Mouse (Mus musculus) spleen, adult 2 months (tissue): ENCODE data around the gene Anapc2. TPM values are rescaled to one million over a fixed set of nuclear protein-coding genes. Genes with fewer than 3 reads are reported as not detected.

Experiments
- DNase-seq, 2 experiments: peaks; one replicate each; pipeline versions ENCODE4 v3.0.0 to v3.0.0-alpha.2; 2012 to 2021; ENCODE audit warnings: low spot score in 2 of 2, low read depth in 1 of 2
- H3K27ac ChIP-seq: fragments of 200-500 bp; 2 replicates; pipeline ENCODE4 v1.5.1; 2012; ENCODE audit warnings: low read length, inconsistent platforms; ENCODE audit not compliant: insufficient read depth
- H3K27me3 ChIP-seq: fragments of 200-500 bp; 2 replicates; pipeline ENCODE4 v1.6.1; 2012; ENCODE audit warnings: mild to moderate bottlenecking, moderate library complexity, low read length, inconsistent platforms; ENCODE audit not compliant: control insufficient read depth, insufficient read depth
- H3K36me3 ChIP-seq: fragments of 200-500 bp; 2 replicates; pipeline ENCODE4 v1.6.1; 2012; ENCODE audit warnings: mild to moderate bottlenecking, low read length, inconsistent platforms; ENCODE audit not compliant: control insufficient read depth, insufficient read depth
- H3K4me1 ChIP-seq: fragments of 200-500 bp; 2 replicates; pipeline ENCODE4 v1.6.1; 2011; ENCODE audit warnings: inconsistent platforms; ENCODE audit not compliant: control insufficient read depth, insufficient read depth, insufficient read length
- H3K4me3 ChIP-seq: fragments of 200-500 bp; 2 replicates; pipeline ENCODE4 v1.5.1; 2011; ENCODE audit warnings: mild to moderate bottlenecking, inconsistent platforms; ENCODE audit not compliant: insufficient read depth, insufficient read length; ENCODE audit errors: extremely low read depth
- CTCF ChIP-seq: fragments of 200-500 bp; IDR thresholded peaks from 2 replicates; pipeline ENCODE4 v1.5.1; 2011; ENCODE audit warnings: mild to moderate bottlenecking, inconsistent platforms; ENCODE audit not compliant: insufficient read depth, insufficient read length, insufficient replicate concordance; ENCODE audit errors: extremely low read depth
- POLR2A ChIP-seq: fragments of 200-500 bp; IDR thresholded peaks from 2 replicates; pipeline ENCODE4 v1.6.1; 2011; ENCODE audit warnings: low read depth, low read length, inconsistent platforms
- WGBS: fragments of 180-500 bp; shearing (Covaris S2); methylation state at CpG from one replicate; pipeline ENCODE4 v1.1.7; 2018; 5-methylcytosine and 5-hydroxymethylcytosine counted together
- polyA plus RNA-seq: library from polyadenylated mRNA; depleted of rRNA; stranded (reverse); fragments of >200 nt; gene quantifications from 2 replicates; pipeline ENCODE4 v1.2.3, GENCODE M21; 2012

Gene Anapc2
- polyA plus RNA-seq, 1 experiment = 55.7 TPM

DNA sequence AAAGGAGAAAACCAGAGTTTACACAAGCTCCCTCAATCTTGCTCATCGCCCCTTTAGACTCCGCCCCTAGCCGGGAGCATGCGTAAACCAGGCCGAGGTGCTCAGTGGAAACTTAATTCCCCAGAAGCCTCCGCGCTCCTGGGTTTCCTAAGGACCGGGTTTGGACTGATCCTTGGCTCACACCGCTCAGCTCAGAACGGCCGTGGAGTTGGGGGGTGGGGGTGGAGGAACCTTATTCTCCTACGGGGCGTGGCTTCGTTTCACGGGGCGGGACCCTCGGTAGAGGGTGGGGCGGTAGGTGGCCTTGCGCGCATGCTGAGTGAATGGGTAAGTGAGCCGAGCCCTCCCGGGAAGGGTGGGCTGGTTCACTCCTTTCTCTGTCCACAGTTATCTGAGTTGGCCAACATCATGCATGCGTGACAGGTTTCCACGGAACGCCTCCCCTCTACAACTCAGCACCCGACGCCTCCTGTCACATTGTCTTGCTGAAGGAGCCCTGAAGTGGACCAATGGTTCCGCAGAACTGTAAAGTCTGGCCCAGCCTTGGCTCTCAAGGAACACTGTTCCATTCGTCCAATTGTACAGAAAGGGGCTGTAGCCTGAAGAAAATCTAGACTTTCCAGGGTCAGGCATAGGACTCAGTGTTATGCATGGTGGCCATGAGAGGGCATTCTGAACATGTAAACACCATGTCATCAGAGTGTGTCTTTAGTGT lies 31.4 kb upstream of the Anapc2 start:
- no peak for DNase-seq
- H3K27ac ChIP-seq = no peak overlapping the region

DNA sequence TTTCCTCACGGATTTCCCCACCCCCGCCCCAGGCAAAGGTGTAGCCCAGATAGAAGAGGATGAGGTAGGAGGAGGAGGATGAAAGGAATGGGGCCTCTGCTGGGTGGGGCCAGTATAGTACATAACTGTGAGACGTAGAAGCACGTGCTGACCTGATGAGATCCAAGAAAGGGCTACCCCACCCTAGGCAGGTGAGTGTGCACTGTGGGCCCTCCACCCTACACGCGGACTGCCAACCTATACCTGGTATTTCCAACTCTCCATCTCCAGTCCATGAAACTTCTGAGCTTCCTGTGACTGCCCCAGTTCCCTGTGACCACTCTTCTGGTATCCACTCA lies 30.9 kb upstream of the Anapc2 start:
- H3K36me3 ChIP-seq = no peaks in the 10 kb centered on the region
- TF ChIP-seq CTCF = no peak
- no peak for TF ChIP-seq POLR2A
- WGBS = 13% methylated on average over 6 of the region's 6 CpGs
- H3K27me3 ChIP-seq = peaks cover 11% of the 10 kb centered on the region
- no peak for DNase-seq
- no peak overlapping the region for H3K4me3 ChIP-seq
- peaks cover 9% of the 10 kb centered on the region for H3K4me1 ChIP-seq
- no peak overlapping the region for H3K27ac ChIP-seq

More for the DNA sequence above, 31.4 kb upstream of the Anapc2 start:
- peaks cover 11% of the 10 kb centered on the region for H3K27me3 ChIP-seq
- H3K4me1 ChIP-seq = peaks cover 9% of the 10 kb centered on the region
- no peaks in the 10 kb centered on the region for H3K36me3 ChIP-seq
- 3% methylated on average over 29 of the region's 29 CpGs for WGBS
- TF ChIP-seq CTCF (no peak), POLR2A (no peak)
- peak overlapping the region; percentile 53; the same call in 1 of the 2 replicates for H3K4me3 ChIP-seq

- Histone ChIP-seq H3K4me1 (peaks cover 9% of the 10 kb centered on the region), H3K27ac (no peak within 1 kb of the TSS), H3K36me3 (no peaks in the 10 kb centered on the region; the same call in 1 of the 2 replicates), H3K4me3 (peak within 1 kb of the TSS; percentile 40; the same call in 1 of the 2 replicates), H3K27me3 (peaks cover 11% of the 10 kb centered on the region)
- 2% methylated on average over 50 of the region's 59 CpGs for WGBS
- no peak for DNase-seq
- TF ChIP-seq POLR2A = no peak
Observed at GRCm38 (mm10) chr2:25242101-25242506, 30.2 kb upstream of the Anapc2 start, which contains the start of the genes Rnf208 and Cysrt1. Gene Rnf208 (plus strand): TSS chr2:25242255. Gene Cysrt1 (minus strand): TSS chr2:25242452.

GRCm38 (mm10) chr2:25243342-25243741 lies 28.9 kb upstream of the Anapc2 start:
- Histone ChIP-seq H3K4me1 (peaks cover 9% of the 10 kb centered on the region), H3K4me3 (no peak overlapping the region), H3K27me3 (peaks cover 11% of the 10 kb centered on the region), H3K27ac (no peak overlapping the region), H3K36me3 (peaks cover 8% of the 10 kb centered on the region; the same call in 1 of the 2 replicates)
- WGBS = 87% methylated on average over 8 of the region's 8 CpGs
- no peak for DNase-seq
- TF ChIP-seq CTCF = no peak
- TF ChIP-seq POLR2A = no peak

GRCm38 (mm10) chr2:25244144-25244543 lies 28.1 kb upstream of the Anapc2 start:
- Histone ChIP-seq H3K4me1 (peaks cover 9% of the 10 kb centered on the region), H3K27ac (no peak overlapping the region), H3K36me3 (peaks cover 14% of the 10 kb centered on the region), H3K4me3 (no peak overlapping the region), H3K27me3 (peaks cover 11% of the 10 kb centered on the region)
- TF ChIP-seq POLR2A (no peak), CTCF (no peak)
- DNase-seq = no peak
- WGBS = 83% methylated on average over 4 of the region's 4 CpGs

DNA sequence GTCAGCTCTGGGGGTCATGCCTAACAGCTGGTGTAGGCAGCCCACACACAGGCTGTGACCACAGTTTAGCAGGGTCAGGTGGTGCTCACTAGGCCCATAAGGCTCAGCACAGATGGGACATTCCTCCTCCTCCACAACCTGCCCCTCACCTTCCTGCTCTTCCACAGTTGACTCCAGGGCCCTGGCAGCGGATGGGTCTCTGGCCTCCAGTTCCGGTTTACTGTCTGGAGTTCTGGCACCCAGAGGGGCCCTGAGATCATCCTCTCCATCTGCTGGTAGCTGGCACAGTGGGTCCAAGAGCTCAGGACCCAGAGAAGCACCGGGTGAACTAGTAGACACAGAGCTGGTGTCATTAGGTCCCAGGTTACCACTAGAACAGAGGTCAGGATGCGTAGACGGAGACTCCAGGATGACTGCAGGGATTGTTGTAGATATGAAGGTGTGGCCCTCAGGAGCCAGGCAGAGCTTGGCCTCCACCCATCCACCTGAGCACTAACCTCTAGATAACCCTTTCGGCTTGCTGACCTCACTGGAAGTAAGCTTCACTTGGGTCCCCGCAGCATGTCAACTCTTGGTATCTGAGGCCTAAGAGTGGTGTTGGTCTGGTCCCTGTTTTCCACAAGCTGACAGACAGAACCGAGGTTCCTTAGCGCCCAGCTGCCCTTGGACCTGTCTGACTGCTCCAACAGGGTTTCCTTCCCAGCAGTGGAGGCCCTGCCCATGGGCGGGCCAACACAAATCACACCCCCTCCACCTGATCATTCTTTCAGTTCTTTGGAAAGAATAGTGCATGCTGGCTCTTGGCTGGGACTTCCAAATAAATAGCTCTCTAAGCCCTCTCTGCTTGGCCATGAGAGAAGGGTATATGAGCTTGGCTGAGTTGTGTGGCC lies 25.9 kb upstream of the Anapc2 start, which contains the start of gene AL732309.1:
Gene AL732309.1, minus strand, starts transcription at position 681 of the 890 bp plus-strand sequence.
- DNase-seq = no peak
- peaks cover 4% of the 10 kb centered on the region for H3K4me1 ChIP-seq
- H3K36me3 ChIP-seq = peaks cover 25% of the 10 kb centered on the region
- H3K27ac ChIP-seq = no peak within 1 kb of the TSS
- H3K27me3 ChIP-seq = peaks cover 9% of the 10 kb centered on the region
- no peak within 1 kb of the TSS for H3K4me3 ChIP-seq
- TF ChIP-seq CTCF (no peak), POLR2A (no peak)
- WGBS = 90% methylated on average over 10 of the region's 10 CpGs
